Mouse (Mus musculus) thymus, adult 2 months (tissue): ENCODE data around the gene B3glct.

Experiments used
- CTCF ChIP-seq: fragments of 200-500 bp; IDR thresholded peaks from 2 replicates; pipeline ENCODE4 v1.5.1; 2012; ENCODE audit warnings: mild to moderate bottlenecking, control low read depth, low read length, moderate library complexity, borderline replicate concordance; ENCODE audit not compliant: control insufficient read depth, poor library complexity, insufficient read depth; ENCODE audit errors: extremely low read depth
- POLR2A ChIP-seq: fragments of 200-500 bp; IDR thresholded peaks from 2 replicates; pipeline ENCODE4 v1.6.1; 2012; ENCODE audit warnings: mild to moderate bottlenecking, low read length, control low read depth, moderate library complexity; ENCODE audit not compliant: control insufficient read depth, poor library complexity, insufficient read depth; ENCODE audit errors: extremely low read depth

DNA sequence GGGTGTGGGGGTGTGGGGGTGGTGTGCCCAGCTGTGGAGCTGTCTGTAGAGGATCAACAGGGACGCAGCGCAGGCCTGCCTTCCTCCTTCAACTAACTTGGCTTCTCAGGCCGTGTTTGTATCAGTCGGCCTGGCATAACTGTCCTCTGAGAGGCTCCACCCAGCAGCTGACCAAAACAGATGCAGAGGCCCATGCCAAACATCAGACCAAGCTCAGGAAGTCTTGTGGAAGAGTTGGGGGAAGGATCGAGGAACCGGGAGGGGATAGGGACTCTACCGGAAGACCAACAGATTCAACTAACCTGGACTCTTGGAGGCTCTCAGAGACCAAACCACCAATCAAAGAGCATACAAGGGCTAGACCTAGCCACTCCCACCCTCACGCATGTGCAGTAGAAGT is 91.6 kb downstream of the B3glct start:
- TF ChIP-seq CTCF, result no peak
- no peak for TF ChIP-seq POLR2A
